22 mouse cellular contexts compared by ENCODE assay signal in the genomic region with DNA sequence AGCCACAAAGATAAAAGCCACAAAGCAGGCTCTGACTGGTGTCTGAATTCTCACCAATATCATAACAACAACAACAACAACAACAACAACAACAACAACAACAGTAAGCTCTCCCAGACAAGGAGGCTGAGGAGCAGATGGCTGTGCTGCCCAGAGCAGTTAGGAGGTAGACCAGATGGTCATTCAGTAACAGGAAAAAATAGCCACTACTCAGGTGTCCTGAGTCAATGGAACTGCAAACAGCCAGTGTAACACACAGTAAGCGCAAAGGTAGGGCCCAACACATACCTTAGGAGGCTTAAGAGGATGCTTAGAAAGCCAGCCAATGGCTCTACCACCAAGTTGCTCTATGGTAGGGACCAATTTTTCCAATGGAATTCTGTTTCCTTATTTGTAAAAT. TPM values are rescaled to one million over a fixed set of nuclear protein-coding genes. Genes with fewer than 3 reads are reported as not detected.
DNase-seq lines count a peak whose midpoint lies in the region; ATAC-seq lines count a peak whose summit lies in the region.
"Had no signal": no experiment of that assay in that cellular context is flagged by ENCODE, and none has a peak within 500 bp of the region (broad histone marks: within the 10 kb centered on the region; RNA-seq: fewer than 3 reads in every experiment).

No protein-coding gene starts in this region.

- ATAC-seq in cerebellum, adult (ENCODE audit: insufficient number of reproducible peaks, low FRiP score, low TSS enrichment), result peak; percentile 64; the same call in 1 of the 2 replicates
- ATAC-seq: activated CD4-positive, CD25-positive, alpha-beta regulatory T cell, adult 4 months; forebrain, embryonic 14.5 days; forebrain, postnatal 0 days; hindbrain, postnatal 0 days; inflammation-experienced regulatory T-cells, adult 6 months; intestine, embryonic 16.5 days had no signal

- no peak for DNase-seq in cerebellum, adult 11 months
- DNase-seq in cerebellum, adult 9-10 months, result peak; percentile 63
- DNase-seq in cerebellum, postnatal 10 days, result no peak
- DNase-seq in heart, adult 11 months, result peak; percentile 63
- DNase-seq in heart, postnatal 36 days, result no peak
- DNase-seq: adrenal gland, adult 8-10 months; adrenal gland, postnatal 25 days; forebrain, postnatal 0 days; gastrocnemius, adult 2 months; gastrocnemius, postnatal 14 days; heart, adult 18-20 months; heart, postnatal 10 days; heart, postnatal 4 days; kidney, adult 18-20 months; kidney, adult 9 months had no signal

- intact Hi-C loops in heart, postnatal 36 days (cut with DNase I), result no loop called here

RNA-seq across cellular contexts. Expression of a gene that starts 59.2 kb away (rescaled TPM):
- total RNA-seq in heart, postnatal 36 days (2021), result under 1 TPM; 0.08 to 0.17 TPM
- total RNA-seq: common myeloid progenitor, adult 5-6 weeks had no signal

Comparison
In these comparisons a context has a peak if more than half of its experiments do, and no peak if none do; other contexts are left out.
1. DNase-seq: peak in cerebellum, adult 9-10 months (single experiment) and heart, adult 11 months (single experiment); none in cerebellum, adult 11 months (single experiment), cerebellum, postnatal 10 days (0 of 2) and heart, postnatal 36 days (0 of 2).